Mouse (Mus musculus) kidney, adult 2 months (tissue): ENCODE results near the gene Dvl3. TPM values are rescaled to one million over a fixed set of nuclear protein-coding genes. Genes with fewer than 3 reads are reported as not detected.
"Not testable (repeated sequence)": the region's sequence is repeated elsewhere in the genome, so short reads cannot be mapped to it uniquely, and the experiment has no call there.

ENCODE experiments used
- DNase-seq: peaks from one replicate; pipeline ENCODE4 v3.0.0; 2021
- H3K27ac ChIP-seq: fragments of 200-500 bp; 2 replicates; pipeline ENCODE4 v1.5.1; 2012; ENCODE audit warnings: low read depth, low read length, control low read depth, inconsistent platforms; ENCODE audit not compliant: insufficient read depth
- H3K27me3 ChIP-seq: fragments of 200-500 bp; replicated peaks from 2 replicates; pipeline ENCODE4 v1.6.1; 2012; ENCODE audit warnings: mild to moderate bottlenecking, moderate library complexity, low read length, inconsistent platforms; ENCODE audit not compliant: control insufficient read depth, insufficient read depth
- H3K36me3 ChIP-seq: fragments of 200-500 bp; 2 replicates; pipeline ENCODE4 v1.6.1; 2012; ENCODE audit warnings: mild to moderate bottlenecking, moderate library complexity, low read length, inconsistent platforms; ENCODE audit not compliant: control insufficient read depth, insufficient read depth
- H3K4me1 ChIP-seq: fragments of 200-500 bp; 2 replicates; pipeline ENCODE4 v1.6.1; 2011; ENCODE audit warnings: low read length; ENCODE audit not compliant: control insufficient read depth, insufficient read depth
- H3K4me3 ChIP-seq: fragments of 200-500 bp; 2 replicates; pipeline ENCODE4 v1.5.1; 2011; ENCODE audit warnings: mild to moderate bottlenecking, low read depth, low read length, control low read depth; ENCODE audit not compliant: insufficient read depth
- CTCF ChIP-seq: fragments of 200-500 bp; conservative IDR thresholded peaks from 2 replicates; pipeline ENCODE4 v1.5.1; 2011; ENCODE audit warnings: low read depth, mild to moderate bottlenecking, control low read depth, low read length, moderate library complexity, mixed read lengths; ENCODE audit not compliant: insufficient read depth, insufficient read length
- POLR2A ChIP-seq: fragments of 200-500 bp; IDR thresholded peaks from one replicate; pipeline ENCODE4 v1.6.1; 2011; ENCODE audit warnings: low read depth, low read length, control low read depth
- WGBS: fragments of 180-500 bp; shearing (Covaris S2); methylation state at CpG from one replicate; pipeline ENCODE4 v1.1.7; 2018; 5-methylcytosine and 5-hydroxymethylcytosine counted together
- polyA plus RNA-seq: library from polyadenylated mRNA; depleted of rRNA; stranded (reverse); fragments of >200 nt; gene quantifications from 2 replicates; pipeline ENCODE4 v1.2.3, GENCODE M21; 2012

Gene Dvl3
- polyA plus RNA-seq, 1 experiment: 37.4 TPM

GRCm38 (mm10) chr16:20486048-20486447 lies 30.7 kb upstream of the Dvl3 start:
- peak; percentile 84 for DNase-seq

GRCm38 (mm10) chr16:20488151-20488550 lies 28.6 kb upstream of the Dvl3 start:
- Histone ChIP-seq H3K27ac (no peak overlapping the region), H3K36me3 (no peaks in the 10 kb centered on the region), H3K4me1 (peaks cover 8% of the 10 kb centered on the region; the same call in 1 of the 2 replicates), H3K27me3 (no peaks in the 10 kb centered on the region), H3K4me3 (no peak overlapping the region)
- DNase-seq: no peak
- TF ChIP-seq POLR2A (no peak), CTCF (no peak)
- 89% methylated on average over 1 of the region's 1 CpGs for WGBS

More at GRCm38 (mm10) chr16:20486048-20486447, 30.7 kb upstream of the Dvl3 start:
- TF ChIP-seq CTCF (no peak), POLR2A (no peak)
- Histone ChIP-seq H3K4me1 (peaks cover 8% of the 10 kb centered on the region; the same call in 1 of the 2 replicates), H3K4me3 (no peak overlapping the region), H3K36me3 (no peaks in the 10 kb centered on the region), H3K27ac (no peak overlapping the region), H3K27me3 (no peaks in the 10 kb centered on the region)
- WGBS: 33% methylated on average over 3 of the region's 3 CpGs

GRCm38 (mm10) chr16:20488751-20489150 lies 28.0 kb upstream of the Dvl3 start:
- 75% methylated on average over 9 of the region's 9 CpGs for WGBS
- H3K4me3 ChIP-seq, H3K27me3 ChIP-seq, DNase-seq, H3K4me1 ChIP-seq, H3K36me3 ChIP-seq, H3K27ac ChIP-seq: not testable (repeated sequence)

GRCm38 (mm10) chr16:20489233-20489632 lies 27.5 kb upstream of the Dvl3 start:
- TF ChIP-seq POLR2A (no peak), CTCF (no peak)
- H3K27ac ChIP-seq: no peak overlapping the region
- no peaks in the 10 kb centered on the region for H3K27me3 ChIP-seq
- no peak for DNase-seq
- H3K4me1 ChIP-seq: peaks cover 8% of the 10 kb centered on the region; the same call in 1 of the 2 replicates
- no peak overlapping the region for H3K4me3 ChIP-seq
- no peaks in the 10 kb centered on the region for H3K36me3 ChIP-seq
- WGBS: 92% methylated on average over 2 of the region's 2 CpGs

- DNase-seq: no peak
- H3K4me3 ChIP-seq: no peak overlapping the region
- peaks cover 6% of the 10 kb centered on the region; the same call in 1 of the 2 replicates for H3K4me1 ChIP-seq
- no peaks in the 10 kb centered on the region for H3K36me3 ChIP-seq
- H3K27ac ChIP-seq: no peak overlapping the region
- WGBS: 46% methylated on average over 2 of the region's 2 CpGs
- TF ChIP-seq CTCF (no peak; the same call in 1 of the 2 replicates), POLR2A (no peak)
- H3K27me3 ChIP-seq: no peaks in the 10 kb centered on the region
Measured at GRCm38 (mm10) chr16:20490581-20490980, 26.2 kb upstream of the Dvl3 start.

- 80% methylated on average over 2 of the region's 2 CpGs for WGBS
- no peak for DNase-seq
- Histone ChIP-seq H3K27me3 (no peaks in the 10 kb centered on the region), H3K4me1 (peaks cover under 1% of the 10 kb centered on the region; the same call in 1 of the 2 replicates), H3K27ac (no peak overlapping the region), H3K36me3 (no peaks in the 10 kb centered on the region), H3K4me3 (no peak overlapping the region)
- no peak for TF ChIP-seq CTCF
- TF ChIP-seq POLR2A: no peak
Measured at GRCm38 (mm10) chr16:20491301-20491700, 25.5 kb upstream of the Dvl3 start.

GRCm38 (mm10) chr16:20493452-20493851 lies 23.3 kb upstream of the Dvl3 start:
- TF ChIP-seq CTCF: no peak
- TF ChIP-seq POLR2A: no peak
- Histone ChIP-seq H3K27ac (no peak overlapping the region), H3K4me3 (no peak overlapping the region), H3K36me3 (no peaks in the 10 kb centered on the region), H3K4me1 (no peaks in the 10 kb centered on the region), H3K27me3 (no peaks in the 10 kb centered on the region)
- 80% methylated on average over 2 of the region's 2 CpGs for WGBS
- no peak for DNase-seq
